Mouse (Mus musculus): ENCODE measurements around the gene Gm5478. TPM values are rescaled to one million over a fixed set of nuclear protein-coding genes. Genes with fewer than 3 reads are reported as not detected.
"Not testable (repeated sequence)": the region's sequence is repeated elsewhere in the genome, so short reads cannot be mapped to it uniquely, and the experiment has no call there.

The Gm5478 gene
- polyA plus RNA-seq (2016; fragmentation: Nextera tagmentation; extraction: Ambion mirVana) = not detected in 2 replicates

GRCm38 (mm10) chr15:101647280-101647679, at the start of gene Gm5478:
Gene Gm5478 (minus strand): TSS chr15:101647380.
- 68% methylated on average over 3 of the region's 3 CpGs for WGBS
- H3K9me3 ChIP-seq = no peaks in the 10 kb centered on the region

GRCm38 (mm10) chr15:101694207-101694606, 47.0 kb upstream of the Gm5478 start, which contains the start of gene Krt6a:
Gene Krt6a (minus strand): TSS chr15:101694307.
- no peak for DNase-seq (ENCODE audit: low spot score)
- Histone ChIP-seq H3K27ac (no peak within 1 kb of the TSS), H3K9me3 (no peaks in the 10 kb centered on the region), H3K4me3 (no peak within 1 kb of the TSS), H3K4me1 (no peaks in the 10 kb centered on the region), H3K36me3 (no peaks in the 10 kb centered on the region), H3K27me3 (ENCODE audit: insufficient read depth, poor library complexity, severe bottlenecking) (peaks cover 6% of the 10 kb centered on the region; the same call in 1 of the 2 replicates)
- WGBS = 76% methylated on average over 5 of the region's 5 CpGs

More at GRCm38 (mm10) chr15:101647280-101647679, at the start of gene Gm5478:
- no peaks in the 10 kb centered on the region for H3K36me3 ChIP-seq
- H3K27me3 ChIP-seq (ENCODE audit: insufficient read depth, poor library complexity, severe bottlenecking) = no peaks in the 10 kb centered on the region
- no peak within 1 kb of the TSS for H3K4me3 ChIP-seq
- H3K27ac ChIP-seq = no peak within 1 kb of the TSS
- no peaks in the 10 kb centered on the region for H3K4me1 ChIP-seq
- no peak for DNase-seq (ENCODE audit: low spot score)

- DNase-seq (ENCODE audit: low spot score); H3K4me1 ChIP-seq; H3K36me3 ChIP-seq; H3K9me3 ChIP-seq; H3K27ac ChIP-seq; H3K4me3 ChIP-seq; H3K27me3 ChIP-seq (ENCODE audit: insufficient read depth, poor library complexity, severe bottlenecking): not testable (repeated sequence)
- WGBS = 84% methylated on average over 5 of the region's 5 CpGs
Measured at GRCm38 (mm10) chr15:101690460-101690859, 43.3 kb upstream of the Gm5478 start.

GRCm38 (mm10) chr15:101688161-101688560, 41.0 kb upstream of the Gm5478 start:
- WGBS = 73% methylated on average over 2 of the region's 2 CpGs
- no peak for DNase-seq (ENCODE audit: low spot score)
- Histone ChIP-seq H3K4me3 (no peak overlapping the region), H3K27me3 (ENCODE audit: insufficient read depth, poor library complexity, severe bottlenecking) (no peaks in the 10 kb centered on the region), H3K4me1 (no peaks in the 10 kb centered on the region), H3K27ac (no peak overlapping the region), H3K36me3 (no peaks in the 10 kb centered on the region), H3K9me3 (no peaks in the 10 kb centered on the region)

- DNase-seq (ENCODE audit: low spot score) = no peak
- no peaks in the 10 kb centered on the region for H3K4me1 ChIP-seq
- H3K9me3 ChIP-seq = no peaks in the 10 kb centered on the region
- H3K27ac ChIP-seq = no peak within 1 kb of the TSS
- WGBS = 71% methylated on average over 2 of the region's 2 CpGs
- no peaks in the 10 kb centered on the region for H3K36me3 ChIP-seq
- H3K4me3 ChIP-seq = no peak within 1 kb of the TSS
- H3K27me3 ChIP-seq (ENCODE audit: insufficient read depth, poor library complexity, severe bottlenecking) = no peaks in the 10 kb centered on the region
Measured at GRCm38 (mm10) chr15:101680187-101680586, 33.0 kb upstream of the Gm5478 start, which contains the start of gene Krt6b. Gene Krt6b (minus strand): TSS chr15:101680287.

DNA sequence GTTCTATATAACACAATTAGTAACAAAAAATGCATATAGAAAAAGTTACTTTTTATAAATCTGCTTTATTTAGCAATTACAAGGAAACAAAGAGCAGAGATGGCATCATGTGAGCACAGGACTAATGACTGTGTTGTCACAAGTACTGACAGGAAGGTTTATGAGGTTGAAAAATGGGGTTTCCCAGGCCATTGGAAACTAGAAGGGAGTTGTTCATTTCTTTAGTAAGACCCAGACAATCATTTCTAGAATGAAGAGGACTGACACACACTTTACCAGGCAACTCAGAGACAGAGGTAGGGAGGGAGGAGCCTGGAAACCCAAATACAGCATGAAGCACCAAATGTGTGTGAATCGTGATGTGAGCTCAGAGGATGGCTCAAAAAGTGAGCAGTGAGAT, 28.8 kb upstream of the Gm5478 start:
- Histone ChIP-seq H3K4me1 (no peaks in the 10 kb centered on the region), H3K27me3 (ENCODE audit: insufficient read depth, poor library complexity, severe bottlenecking) (no peaks in the 10 kb centered on the region), H3K9me3 (no peaks in the 10 kb centered on the region), H3K36me3 (no peaks in the 10 kb centered on the region), H3K27ac (no peak overlapping the region), H3K4me3 (no peak overlapping the region)
- 81% methylated on average over 1 of the region's 1 CpGs for WGBS
- DNase-seq (ENCODE audit: low spot score) = no peak

DNA sequence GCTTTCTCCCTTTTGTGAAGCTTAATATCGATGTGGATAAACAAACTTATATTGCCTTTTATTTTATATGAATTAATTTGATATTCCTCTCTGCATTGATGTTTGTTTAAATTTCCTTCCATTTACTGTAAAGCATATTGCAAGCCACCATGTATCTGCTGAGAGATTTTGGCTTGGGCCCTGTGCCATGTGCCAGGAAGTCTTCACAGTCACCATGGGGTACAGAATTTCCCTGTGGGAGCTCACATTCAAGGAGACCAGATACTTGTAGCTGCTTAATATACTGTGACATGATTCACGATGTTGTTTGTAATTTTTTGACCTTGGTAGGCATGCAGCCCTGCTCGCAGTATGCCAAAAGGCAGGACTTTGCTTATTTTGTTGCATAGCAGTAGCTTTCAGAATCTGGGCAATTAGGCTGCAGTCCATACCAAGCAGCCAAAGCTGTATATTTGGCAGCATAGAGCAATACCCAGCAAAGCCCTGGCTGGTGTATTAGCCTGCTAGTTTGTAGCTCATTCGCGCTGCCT, 5.6 kb upstream of the Gm5478 start:
- Histone ChIP-seq H3K27me3 (ENCODE audit: insufficient read depth, poor library complexity, severe bottlenecking) (no peaks in the 10 kb centered on the region), H3K36me3 (no peaks in the 10 kb centered on the region), H3K9me3 (no peaks in the 10 kb centered on the region), H3K27ac (no peak overlapping the region), H3K4me1 (no peaks in the 10 kb centered on the region), H3K4me3 (no peak overlapping the region)
- 82% methylated on average over 5 of the region's 5 CpGs for WGBS
- DNase-seq (ENCODE audit: low spot score) = no peak

DNA sequence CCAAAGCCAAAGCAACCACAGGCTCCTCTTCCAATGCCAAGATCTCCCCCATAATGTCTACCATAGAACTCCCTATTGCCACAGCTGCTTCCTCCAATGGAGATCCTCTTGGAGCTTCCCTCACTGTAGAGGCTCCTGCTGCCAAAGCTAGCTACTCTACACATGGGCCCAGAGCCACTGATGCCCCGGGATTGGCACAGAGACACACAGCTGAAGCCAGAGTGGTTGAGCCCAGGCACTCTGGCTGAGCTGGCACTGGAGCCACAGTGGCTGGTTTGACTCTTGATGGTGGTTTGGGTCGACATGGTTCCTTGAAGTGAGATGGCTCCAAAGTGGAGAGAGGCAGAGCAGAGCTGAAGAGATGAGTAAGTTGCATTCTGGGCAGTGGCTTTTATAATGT, 19.3 kb downstream of the Gm5478 start, which contains the start of gene Gm5414:
Gm5414 (minus strand) TSS at position 305 of the 400 bp plus-strand sequence.
- H3K4me3 ChIP-seq = no peak within 1 kb of the TSS
- 69% methylated on average over 2 of the region's 2 CpGs for WGBS
- H3K27ac ChIP-seq = no peak within 1 kb of the TSS
- H3K27me3 ChIP-seq (ENCODE audit: insufficient read depth, poor library complexity, severe bottlenecking) = no peaks in the 10 kb centered on the region
- no peaks in the 10 kb centered on the region for H3K36me3 ChIP-seq
- no peak for DNase-seq (ENCODE audit: low spot score)
- H3K4me1 ChIP-seq = no peaks in the 10 kb centered on the region; the same call in 1 of the 2 replicates
- no peaks in the 10 kb centered on the region for H3K9me3 ChIP-seq

DNA sequence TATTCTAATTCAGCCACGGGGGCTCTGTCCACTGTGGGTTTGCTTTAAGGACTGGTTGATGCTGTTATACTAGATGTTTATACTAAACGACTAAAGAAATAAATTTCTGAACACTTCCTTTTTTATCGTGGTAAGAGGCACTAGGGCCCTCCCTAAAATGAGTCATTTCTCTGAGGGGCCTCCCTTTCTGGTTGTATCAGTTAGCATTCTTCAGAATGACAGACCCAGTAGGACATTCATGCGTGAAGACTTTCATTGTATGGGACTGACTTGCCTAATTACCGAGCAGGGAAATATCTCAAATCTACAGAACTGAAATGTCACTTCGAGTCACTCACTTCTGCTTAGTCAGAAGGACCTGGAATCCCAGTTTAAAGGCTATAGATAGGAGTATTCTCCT, 48.1 kb downstream of the Gm5478 start:
- H3K4me3 ChIP-seq = no peak overlapping the region
- 71% methylated on average over 6 of the region's 6 CpGs for WGBS
- DNase-seq (ENCODE audit: low spot score) = no peak

More for the DNA sequence above, 48.1 kb downstream of the Gm5478 start:
- Histone ChIP-seq H3K27ac (no peak overlapping the region), H3K4me1 (peaks cover 4% of the 10 kb centered on the region; the same call in 1 of the 2 replicates), H3K27me3 (ENCODE audit: insufficient read depth, poor library complexity, severe bottlenecking) (no peaks in the 10 kb centered on the region), H3K36me3 (no peaks in the 10 kb centered on the region), H3K9me3 (no peaks in the 10 kb centered on the region)

Small RNA genes within 50 kb of the gene (microRNA-seq; reads per million reads assigned to microRNA genes)
- gene Gm44342 = not detected
- gene Gm44383 = not detected
- not detected for gene Gm44479

Other genes with a start within 250 kb of the Gm5478 start
- gene Krt7, start 236.3 kb downstream of the Gm5478 start, polyA plus RNA-seq (2016; fragmentation: Nextera tagmentation; extraction: Ambion mirVana) = 26.7 and 31.9 TPM in 2 replicates
- gene Krt87, start 208.6 kb downstream of the Gm5478 start, polyA plus RNA-seq (2016; fragmentation: Nextera tagmentation; extraction: Ambion mirVana) = not detected in 2 replicates
- not detected in 2 replicates for gene Krt88, start 199.6 kb downstream of the Gm5478 start, polyA plus RNA-seq (2016; fragmentation: Nextera tagmentation; extraction: Ambion mirVana)
- gene Krt81, start 183.6 kb downstream of the Gm5478 start, polyA plus RNA-seq (2016; fragmentation: Nextera tagmentation; extraction: Ambion mirVana) = not detected in 2 replicates
- not detected in 2 replicates for gene Krt86, start 173.9 kb downstream of the Gm5478 start, polyA plus RNA-seq (2016; fragmentation: Nextera tagmentation; extraction: Ambion mirVana)
- not detected in 2 replicates for gene Krt83, start 155.9 kb downstream of the Gm5478 start, polyA plus RNA-seq (2016; fragmentation: Nextera tagmentation; extraction: Ambion mirVana)
- not detected in 2 replicates for gene Gm49425, start 130.1 kb downstream of the Gm5478 start, polyA plus RNA-seq (2016; fragmentation: Nextera tagmentation; extraction: Ambion mirVana)
- gene Krt84, start 114.6 kb downstream of the Gm5478 start, polyA plus RNA-seq (2016; fragmentation: Nextera tagmentation; extraction: Ambion mirVana) = not detected in 2 replicates
- not detected in 2 replicates for gene Krt82, start 96.7 kb downstream of the Gm5478 start, polyA plus RNA-seq (2016; fragmentation: Nextera tagmentation; extraction: Ambion mirVana)
- 0.26 and 0.29 TPM in 2 replicates for gene Krt90, start 84.4 kb downstream of the Gm5478 start, polyA plus RNA-seq (2016; fragmentation: Nextera tagmentation; extraction: Ambion mirVana)
- 0.10 TPM in 1 of 2 replicates, not detected in the other for gene Krt75, start 73.5 kb downstream of the Gm5478 start, polyA plus RNA-seq (2016; fragmentation: Nextera tagmentation; extraction: Ambion mirVana)
- not detected in 2 replicates for gene Gm5414, start 19.2 kb downstream of the Gm5478 start, polyA plus RNA-seq (2016; fragmentation: Nextera tagmentation; extraction: Ambion mirVana)
- gene Krt6b, start 32.9 kb upstream of the Gm5478 start, polyA plus RNA-seq (2016; fragmentation: Nextera tagmentation; extraction: Ambion mirVana) = not detected in 2 replicates
- gene Krt6a, start 46.9 kb upstream of the Gm5478 start, polyA plus RNA-seq (2016; fragmentation: Nextera tagmentation; extraction: Ambion mirVana) = 0.05 TPM in 1 of 2 replicates, not detected in the other
- gene Krt5, start 65.5 kb upstream of the Gm5478 start, polyA plus RNA-seq (2016; fragmentation: Nextera tagmentation; extraction: Ambion mirVana) = 0.33 and 1.4 TPM in 2 replicates
- gene Krt71, start 95.7 kb upstream of the Gm5478 start, polyA plus RNA-seq (2016; fragmentation: Nextera tagmentation; extraction: Ambion mirVana) = not detected in 2 replicates
- not detected in 2 replicates for gene Krt72, start 139.1 kb upstream of the Gm5478 start, polyA plus RNA-seq (2016; fragmentation: Nextera tagmentation; extraction: Ambion mirVana)
- not detected in 2 replicates for gene Krt73, start 155.0 kb upstream of the Gm5478 start, polyA plus RNA-seq (2016; fragmentation: Nextera tagmentation; extraction: Ambion mirVana)
- gene Krt2, start 170.8 kb upstream of the Gm5478 start, polyA plus RNA-seq (2016; fragmentation: Nextera tagmentation; extraction: Ambion mirVana) = not detected in 2 replicates
- 0.30 and 1.0 TPM in 2 replicates for gene Krt1, start 203.4 kb upstream of the Gm5478 start, polyA plus RNA-seq (2016; fragmentation: Nextera tagmentation; extraction: Ambion mirVana)
- gene Krt77, start 222.3 kb upstream of the Gm5478 start, polyA plus RNA-seq (2016; fragmentation: Nextera tagmentation; extraction: Ambion mirVana) = 0.04 TPM in 1 of 2 replicates, not detected in the other
- gene Krt76, start 245.5 kb upstream of the Gm5478 start, polyA plus RNA-seq (2016; fragmentation: Nextera tagmentation; extraction: Ambion mirVana) = not detected in 2 replicates